Mouse (Mus musculus) testis, postnatal 10 days (tissue): Measurements from ENCODE around the gene Cdan1.
A peak's percentile ranks its signal among the peaks of the same experiment; 100 is the strongest.
"Not testable (repeated sequence)": the region's sequence is repeated elsewhere in the genome, so short reads cannot be mapped to it uniquely, and the experiment has no call there.

Source experiments
- DNase-seq: peaks from one replicate; pipeline ENCODE4 v3.0.0; 2021; ENCODE audit warnings: low spot score

Gene Cdan1

DNA sequence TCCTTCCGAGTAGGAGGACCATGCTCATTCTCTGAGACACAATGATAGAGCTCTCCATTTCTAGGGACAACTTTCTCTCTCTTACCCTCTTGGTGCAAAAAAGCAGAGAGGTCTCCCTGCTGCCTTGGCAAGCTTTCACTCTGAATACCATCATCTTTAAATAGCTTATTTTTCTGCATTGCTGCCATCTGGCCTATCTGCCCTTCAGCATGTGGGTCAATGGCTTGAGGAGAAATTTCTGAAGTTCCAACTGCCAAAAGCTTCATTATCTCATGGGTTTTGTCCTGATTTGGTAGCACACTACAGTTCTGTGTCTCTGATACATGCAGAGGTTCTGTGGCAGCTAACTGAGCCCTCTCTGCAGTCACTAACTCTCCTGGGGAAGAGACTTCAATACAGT lies 104.4 kb downstream of the Cdan1 start:
- no peak for DNase-seq

DNA sequence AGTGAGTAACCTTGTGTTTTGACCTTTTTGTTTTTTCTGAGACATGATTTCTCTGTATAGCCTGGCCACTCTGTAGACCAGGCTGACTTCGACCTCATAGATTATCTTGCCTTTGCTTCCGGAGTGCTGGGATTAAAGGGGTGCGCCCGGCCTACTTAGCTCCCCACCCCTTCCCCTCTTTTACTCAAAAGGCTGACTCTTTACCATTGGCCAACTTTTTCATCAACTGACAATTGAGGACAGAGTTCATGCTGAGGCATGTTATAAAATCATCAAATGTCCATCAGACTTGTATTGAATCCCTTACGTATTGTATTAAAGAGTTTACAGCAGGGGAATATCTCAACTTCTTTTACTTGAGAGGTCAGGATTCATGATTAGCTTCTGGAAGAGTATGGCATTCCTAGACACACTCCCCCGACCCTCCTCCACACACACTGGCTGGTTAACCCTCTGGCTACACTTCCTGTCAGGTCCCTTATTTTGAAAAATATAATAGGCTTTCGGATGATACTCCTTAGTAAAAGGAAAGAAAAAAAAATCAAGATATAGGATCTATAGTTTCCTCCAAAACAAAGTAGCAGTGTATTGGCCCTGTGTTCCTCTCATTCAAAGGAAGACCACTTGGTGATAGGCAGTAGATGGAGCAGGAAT lies 117.9 kb downstream of the Cdan1 start:
- no peak for DNase-seq

DNA sequence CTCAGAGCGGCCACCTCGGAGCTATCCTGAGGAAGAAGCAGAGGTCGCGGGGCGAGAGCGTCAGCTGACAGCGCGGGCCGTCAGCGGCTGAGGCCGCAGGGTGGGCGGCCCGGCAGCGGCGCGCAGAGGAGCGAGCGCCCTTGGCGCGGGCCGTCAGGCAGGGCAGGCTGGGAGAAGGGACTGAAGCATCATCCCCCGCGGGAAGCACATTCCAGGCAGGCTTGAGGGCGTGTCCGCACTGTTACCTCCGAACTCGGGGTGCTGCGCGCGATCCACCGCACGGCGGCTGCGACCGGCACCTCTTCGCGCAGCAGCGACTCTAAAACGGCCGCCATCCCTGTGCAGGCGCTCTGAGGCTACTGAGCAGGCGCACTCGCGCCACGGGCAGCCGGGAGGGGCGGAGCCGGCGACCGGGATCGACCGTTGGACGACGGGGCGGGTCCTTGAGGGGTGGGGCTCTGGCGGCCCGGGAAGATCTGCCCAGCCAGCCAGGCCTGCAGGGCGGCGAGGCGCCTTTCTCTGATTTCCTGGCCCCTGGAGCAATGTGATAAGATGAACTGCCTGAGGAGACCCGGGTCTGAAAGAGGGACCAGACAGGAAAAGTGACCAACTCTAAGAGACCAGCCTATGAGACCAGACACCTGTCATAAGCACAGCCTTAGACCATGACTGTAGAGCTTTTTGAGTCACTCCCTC lies 118.6 kb downstream of the Cdan1 start:
- peak; percentile 97 for DNase-seq

DNA sequence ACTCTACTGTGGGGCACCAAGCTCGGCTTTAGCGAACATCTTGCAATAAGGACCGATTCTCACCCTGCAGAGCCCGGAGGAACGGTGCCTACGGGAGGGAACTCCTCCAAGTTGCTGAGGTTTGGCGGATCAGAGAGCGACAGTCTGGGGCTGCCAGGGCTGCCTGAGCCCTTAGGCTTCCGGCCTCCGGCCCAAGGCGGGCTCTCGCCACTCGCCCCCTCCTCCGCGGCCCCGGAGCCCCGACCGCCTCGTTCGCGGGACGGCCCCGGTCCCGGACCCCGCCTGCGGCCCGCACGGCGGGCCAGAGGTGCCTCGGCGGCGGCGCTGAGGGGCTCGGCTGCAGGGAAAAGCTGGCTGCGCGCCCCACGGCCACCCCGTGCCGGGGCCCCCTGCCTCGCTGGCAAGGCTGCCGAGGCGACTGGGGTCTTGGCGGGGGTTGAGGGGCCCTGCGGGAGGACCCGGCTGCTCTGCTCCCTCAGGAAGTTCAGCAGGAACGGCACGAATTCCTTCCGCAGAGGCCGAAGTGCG lies 119.2 kb downstream of the Cdan1 start:
- no peak for DNase-seq

DNA sequence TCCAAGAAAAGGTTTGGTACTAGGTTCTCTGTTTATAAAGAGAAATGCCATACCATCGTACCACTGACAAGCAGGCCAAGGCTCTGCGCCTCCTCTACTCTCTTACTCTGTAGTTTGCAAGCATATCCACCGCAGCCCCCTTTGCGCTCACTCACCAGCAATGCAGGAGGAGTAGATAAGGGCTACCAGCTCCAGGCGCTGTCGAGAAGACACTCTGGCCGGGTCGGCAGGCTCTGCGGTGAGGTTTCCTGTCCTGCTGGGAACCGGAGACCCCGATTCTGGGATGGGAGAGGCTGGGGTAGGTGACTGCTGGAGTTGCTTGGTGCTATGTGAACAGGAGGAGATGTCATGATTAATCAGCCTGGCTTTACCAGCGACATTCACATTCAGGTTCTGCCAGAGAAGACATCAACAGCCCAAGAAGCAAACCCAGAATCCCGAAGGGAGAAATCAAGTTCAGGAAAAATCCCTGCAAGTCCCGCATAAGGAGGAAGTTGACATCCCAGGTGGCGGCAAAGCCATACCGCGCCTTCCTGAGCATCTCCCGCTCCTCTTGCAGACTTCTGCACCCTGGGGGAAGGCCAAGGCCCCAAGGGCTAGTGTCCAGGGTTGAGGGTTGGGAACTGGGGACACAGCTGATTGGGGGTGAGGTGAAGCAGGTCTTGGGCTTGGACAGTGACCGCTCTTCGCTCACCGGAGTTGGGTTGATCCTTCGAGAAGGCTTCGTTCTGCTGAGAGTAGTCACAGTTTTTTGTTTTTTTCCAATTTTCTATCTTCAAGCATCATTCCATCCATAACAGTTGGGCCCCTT lies 119.9 kb downstream of the Cdan1 start:
- DNase-seq, result peak; percentile 65

DNA sequence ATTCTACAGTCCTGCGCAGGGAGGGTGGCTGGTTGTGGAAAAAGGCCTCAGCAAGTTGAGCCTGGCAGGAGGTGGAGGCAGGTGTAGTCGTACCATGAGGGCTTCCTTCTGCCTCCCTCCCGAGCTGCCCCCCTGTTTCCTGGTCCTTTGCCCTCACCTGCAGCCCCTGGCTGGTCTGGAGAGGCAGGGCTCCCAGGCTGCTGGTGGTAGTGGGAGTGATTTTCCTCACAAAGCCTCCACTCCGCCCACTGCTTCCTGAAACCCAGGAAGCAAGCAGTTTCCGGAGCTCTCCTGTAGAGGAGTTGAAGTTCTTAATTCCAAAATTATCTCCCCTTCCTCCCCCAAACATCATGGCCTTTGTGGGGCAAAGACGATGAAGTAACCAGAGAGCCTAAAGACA lies 125.8 kb downstream of the Cdan1 start:
- peak; percentile 43 for DNase-seq

DNA sequence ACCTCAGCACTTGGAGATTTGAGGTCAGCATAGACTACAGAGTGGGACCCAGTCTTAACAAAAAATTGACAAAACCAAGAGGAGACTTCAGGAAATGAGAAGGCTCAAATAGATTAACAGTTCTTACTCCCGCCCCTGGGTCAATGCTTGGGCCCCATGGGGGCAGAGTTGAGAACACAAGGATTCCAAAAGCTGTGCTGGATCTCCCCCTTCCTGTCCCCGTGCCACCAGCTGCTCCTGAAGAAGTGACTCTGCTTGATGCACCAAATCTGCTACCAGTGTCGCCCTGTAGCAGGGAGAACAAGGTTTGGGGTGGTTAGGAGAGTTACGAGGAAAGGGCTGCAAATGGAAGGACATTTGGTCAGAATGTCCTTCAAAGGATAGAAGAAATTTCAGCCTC lies 126.3 kb downstream of the Cdan1 start:
- peak; percentile 43 for DNase-seq

DNA sequence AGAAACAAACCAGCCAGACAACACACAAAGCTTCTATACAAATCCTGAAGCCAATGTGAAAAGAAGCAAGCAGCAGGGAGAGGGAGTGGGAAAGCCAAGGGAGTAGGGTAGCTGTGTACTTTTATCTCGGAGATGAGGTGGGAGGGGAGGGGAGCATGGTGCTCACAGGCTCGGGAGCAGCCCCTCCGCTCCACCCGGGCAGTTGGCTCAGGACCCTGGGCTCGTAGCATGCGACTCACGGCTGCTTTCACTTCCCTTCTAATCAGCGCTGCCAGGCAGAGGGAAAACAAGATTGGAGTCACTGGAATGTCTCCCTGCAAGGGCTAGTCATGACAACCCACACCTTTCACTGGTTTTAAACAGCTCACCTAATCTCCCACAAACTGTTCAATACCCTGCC lies 127.4 kb downstream of the Cdan1 start:
- DNase-seq, result peak; percentile 66

DNA sequence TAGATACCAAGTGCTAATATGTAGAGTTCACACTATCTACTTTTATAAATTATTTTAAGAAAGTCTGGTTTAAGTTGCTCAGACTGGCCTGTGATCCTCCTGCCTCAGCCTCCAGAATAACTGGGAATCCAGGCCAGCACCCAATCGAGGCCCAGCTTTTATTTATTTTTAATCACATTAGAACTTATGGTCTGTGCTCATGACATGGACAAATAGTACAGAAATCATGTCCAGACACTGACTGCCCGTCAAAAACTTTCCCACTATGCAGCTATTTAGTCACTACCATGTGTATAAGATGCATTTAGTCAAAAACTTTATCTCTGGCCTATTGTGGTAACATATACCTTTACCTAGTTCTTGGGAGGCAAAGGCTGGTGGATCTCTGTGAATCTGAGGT lies 128.0 kb downstream of the Cdan1 start:
- peak; percentile 28 for DNase-seq

DNA sequence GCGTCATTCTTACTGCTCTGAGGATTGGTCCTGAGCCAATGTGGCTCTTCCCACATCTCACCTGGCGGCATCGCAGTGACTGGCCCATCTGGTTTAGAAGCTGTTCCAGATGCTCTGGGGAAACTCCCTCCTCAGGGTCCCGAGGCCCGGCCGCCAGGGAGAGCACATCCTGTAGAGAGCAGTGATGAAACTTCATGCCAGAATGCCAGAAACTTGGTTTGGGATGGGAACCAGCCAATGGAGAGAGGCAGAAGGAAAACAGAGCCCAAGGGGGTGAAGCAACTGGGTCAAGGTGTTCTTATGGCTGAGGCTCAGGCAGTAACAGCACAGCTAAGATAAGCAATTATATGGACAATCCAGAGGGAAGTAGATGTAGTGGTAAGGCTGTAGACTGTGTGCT lies 129.1 kb downstream of the Cdan1 start:
- DNase-seq, result peak; percentile 41

DNA sequence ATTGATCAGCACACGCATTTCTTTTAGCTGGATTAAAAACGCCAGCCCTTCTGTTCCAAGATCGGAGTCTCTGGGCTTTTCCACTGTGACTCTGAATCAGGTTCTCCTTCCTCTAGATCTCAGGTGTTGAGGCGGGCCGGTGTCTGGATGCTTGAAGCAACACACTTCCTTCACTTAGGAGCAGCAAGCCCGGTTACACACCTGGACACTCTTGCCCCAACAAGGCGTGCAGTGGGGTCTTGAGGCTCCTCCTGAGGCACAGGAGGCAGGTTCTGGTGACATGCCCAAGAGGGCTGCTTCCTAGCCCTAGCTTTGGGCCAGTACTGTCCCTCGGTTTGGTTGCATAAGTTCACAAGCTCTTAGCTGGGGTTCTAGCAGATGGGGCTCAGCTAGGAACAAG lies 131.4 kb downstream of the Cdan1 start:
- DNase-seq, result no peak

DNA sequence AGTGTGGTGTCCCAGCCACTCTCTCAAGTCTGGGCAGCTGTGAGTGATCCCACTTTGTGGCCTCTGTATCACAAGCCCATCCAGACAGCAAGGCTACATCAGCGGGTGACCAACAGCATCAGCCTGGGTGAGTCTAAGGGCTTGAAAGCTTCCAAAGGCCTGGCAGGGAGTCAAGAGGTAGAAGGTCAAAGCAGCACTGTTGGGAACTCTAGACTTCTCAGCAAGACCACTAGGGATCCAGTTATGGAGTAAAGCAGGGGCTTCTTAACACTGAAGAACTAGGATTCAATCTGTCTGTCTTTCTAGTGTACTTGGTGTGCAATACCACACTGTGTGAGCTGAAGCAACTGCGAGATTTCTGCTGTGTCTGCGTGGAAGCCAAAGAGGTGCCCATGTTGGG lies 136.5 kb downstream of the Cdan1 start:
- no peak for DNase-seq

DNA sequence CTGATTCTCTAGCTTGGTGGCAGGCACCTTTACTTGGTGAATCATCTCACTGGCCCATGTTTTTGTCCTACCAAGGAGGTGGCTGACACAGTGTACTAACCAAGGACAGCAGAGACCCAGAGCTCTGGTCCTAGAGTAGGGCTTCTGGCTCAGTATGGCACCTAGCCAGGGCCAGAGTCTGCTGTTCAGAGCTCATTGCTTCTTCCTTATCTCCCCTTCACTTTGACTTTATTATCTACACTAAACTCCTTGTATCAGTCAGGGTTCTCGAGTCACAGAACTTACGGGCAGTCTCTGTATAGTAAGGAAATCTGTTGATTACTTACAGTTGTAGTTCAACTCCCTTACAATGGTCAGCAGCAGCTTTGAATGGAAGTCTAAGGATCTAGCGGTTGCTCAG lies 139.0 kb downstream of the Cdan1 start:
- DNase-seq, result no peak

DNA sequence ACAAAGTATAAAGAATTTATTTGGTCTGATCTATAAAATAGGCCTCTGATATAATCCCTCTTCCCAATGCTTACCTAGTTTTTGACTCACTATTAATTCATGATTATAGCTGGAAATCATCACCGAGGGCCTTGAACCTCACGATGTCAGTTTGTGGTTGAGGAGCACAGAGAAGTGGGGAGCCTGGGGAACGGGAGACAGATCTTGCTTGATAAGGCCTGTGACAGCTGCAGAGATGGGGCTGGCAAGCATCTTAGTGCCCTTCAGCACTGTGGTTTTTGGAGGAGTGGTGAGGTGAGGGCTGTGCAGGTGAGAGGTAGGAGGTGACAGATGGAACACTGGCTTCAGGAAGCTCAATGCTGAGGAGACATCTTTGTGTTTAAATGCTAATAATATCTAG lies 139.8 kb downstream of the Cdan1 start:
- no peak for DNase-seq

DNA sequence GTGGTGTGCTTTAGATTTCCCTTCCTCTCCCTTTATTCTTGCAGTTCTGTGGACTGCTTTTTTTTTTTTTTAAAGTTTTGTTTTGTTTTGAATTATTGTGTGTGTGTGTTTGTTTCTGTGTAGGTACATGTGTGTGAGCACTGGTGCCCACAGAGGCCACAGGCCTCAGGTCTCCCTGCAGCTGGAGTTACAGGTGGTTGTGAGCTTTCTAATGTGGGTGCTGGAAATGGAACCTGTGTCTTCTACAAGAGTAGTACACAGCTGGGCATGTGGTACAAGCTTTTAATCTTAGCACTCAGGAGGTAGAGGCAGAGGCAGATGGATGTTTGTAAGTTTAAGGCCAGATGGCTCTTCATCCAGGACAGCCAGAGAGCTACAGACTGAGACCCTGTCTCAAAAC lies 142.9 kb downstream of the Cdan1 start:
- DNase-seq, result no peak

DNA sequence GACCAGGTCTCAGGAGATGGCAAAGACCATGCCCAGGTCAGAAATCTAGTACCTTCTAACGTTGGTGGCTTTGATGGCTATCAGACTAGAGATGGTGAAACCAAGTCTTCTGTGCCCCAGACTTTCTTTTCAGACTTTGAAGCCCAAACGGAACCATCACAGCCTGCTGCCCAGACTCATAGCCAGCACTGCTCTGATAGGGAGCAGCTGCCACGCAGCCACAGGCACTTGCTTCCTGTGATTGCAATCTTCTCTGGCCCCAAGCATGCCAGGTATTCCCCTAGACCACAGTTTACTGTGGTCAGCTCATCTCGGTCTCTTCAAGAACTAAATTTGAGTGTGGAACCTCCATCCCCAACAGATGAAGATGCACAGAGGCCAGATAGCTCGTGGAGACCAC lies 147.3 kb downstream of the Cdan1 start:
- DNase-seq, result no peak

DNA sequence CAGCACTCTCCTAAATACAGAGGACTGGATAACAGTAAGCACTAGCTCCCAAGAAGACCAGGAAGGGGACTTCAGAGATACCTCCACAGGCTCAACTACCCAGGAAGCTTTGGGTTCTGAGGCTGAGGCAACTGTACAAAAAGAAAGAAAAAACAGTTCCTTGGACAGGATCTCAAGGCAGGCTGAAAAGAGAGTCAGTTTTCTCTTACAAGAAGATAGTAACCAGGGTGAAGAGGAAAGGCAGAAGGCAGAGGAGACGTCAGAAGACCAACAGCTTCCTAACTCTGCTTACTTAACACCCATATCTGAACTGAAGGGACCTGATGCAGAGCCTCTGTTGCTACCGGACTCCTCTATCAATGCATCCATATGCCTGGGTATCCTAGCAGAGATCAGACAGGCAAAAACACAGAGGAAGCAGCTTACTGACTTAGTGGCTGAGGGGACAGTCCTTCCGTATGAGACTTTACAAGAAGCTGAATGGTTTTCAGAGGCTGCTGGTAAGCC lies 149.5 kb downstream of the Cdan1 start:
- no peak for DNase-seq

DNA sequence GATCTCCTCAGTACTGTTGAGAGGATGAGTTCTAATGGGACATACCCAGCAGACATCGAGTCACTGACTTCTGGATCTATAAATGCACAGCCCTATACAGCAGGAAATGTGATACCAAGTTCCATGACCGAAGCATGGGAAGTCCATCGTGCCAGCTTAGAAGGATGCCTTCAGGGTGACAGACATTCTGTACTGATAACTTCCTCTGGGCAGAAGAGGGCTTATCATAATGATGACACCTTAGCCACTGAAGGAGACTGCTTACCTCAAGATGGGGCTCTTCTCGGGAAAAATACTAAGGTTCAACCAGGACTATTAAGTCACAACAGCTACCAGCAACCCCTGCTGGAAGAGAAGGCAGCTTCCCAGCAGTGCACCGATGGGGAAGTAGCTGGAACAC lies 152.2 kb downstream of the Cdan1 start:
- DNase-seq, result no peak

DNA sequence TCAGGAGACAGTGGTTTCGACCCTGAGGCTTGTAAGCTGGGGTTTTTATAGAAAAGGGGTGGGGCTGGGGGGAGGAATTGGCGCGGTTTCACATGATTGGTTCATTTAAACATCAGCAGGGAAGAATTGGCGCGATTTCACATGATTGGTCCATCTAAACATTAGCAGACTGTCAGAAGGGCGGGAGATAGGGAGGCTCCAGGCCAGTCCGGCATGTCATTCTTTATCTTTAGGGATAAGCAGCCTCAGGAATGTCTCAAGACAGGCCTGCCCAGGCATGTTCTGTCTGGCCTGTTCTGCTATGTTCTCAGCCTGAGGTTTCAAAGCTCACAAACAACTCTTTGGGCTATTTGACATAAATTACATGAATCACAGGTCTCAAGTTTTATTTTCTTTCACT lies 168.8 kb downstream of the Cdan1 start:
- not testable (repeated sequence) for DNase-seq

DNA sequence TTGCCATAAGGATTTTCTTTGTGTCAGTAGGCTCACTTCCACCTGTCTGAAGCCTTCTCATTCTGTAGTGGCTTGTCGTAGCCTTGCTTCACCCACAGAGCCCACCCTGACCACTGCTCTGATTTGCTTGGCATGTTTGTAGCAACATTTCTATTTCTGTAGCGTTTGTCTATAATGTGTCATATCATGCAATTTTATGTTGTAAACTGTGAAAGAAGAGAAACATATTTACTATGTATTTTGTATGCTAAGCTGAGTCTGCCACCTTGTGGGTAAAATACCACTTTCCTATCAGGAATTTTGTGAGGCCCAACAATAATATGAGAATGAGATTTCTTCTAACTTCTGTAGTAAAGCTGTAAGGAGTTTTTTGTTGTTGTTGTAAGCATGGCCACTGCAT lies 179.7 kb downstream of the Cdan1 start:
- no peak for DNase-seq

DNA sequence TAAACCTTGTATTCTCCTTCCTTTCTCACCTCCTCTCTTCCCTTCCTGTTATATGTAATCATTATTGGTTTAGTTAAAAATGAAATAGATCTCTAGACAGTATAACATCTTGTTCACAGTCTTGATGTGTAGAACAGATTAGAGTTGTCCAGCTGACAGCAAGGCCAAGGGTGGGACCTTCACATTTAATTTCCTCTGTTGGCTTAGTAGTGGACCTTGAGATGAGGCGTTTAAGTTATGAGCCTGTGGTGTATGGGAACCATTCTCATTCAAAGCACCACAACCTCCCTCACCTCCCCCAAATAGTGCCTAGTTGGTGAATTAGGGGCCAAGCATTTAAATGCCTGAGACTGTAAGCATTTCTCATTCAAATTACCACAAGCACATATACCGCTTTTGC lies 182.5 kb downstream of the Cdan1 start:
- DNase-seq, result no peak
